Mouse (Mus musculus): ENCODE measurements at regions not wholly inside any gene's neighbourhood (a gene's known extent, or its start where the extent isn't known, plus 50 kb on each side); places are given as distances from the start of the nearest gene placed in this dataset.

DNA sequence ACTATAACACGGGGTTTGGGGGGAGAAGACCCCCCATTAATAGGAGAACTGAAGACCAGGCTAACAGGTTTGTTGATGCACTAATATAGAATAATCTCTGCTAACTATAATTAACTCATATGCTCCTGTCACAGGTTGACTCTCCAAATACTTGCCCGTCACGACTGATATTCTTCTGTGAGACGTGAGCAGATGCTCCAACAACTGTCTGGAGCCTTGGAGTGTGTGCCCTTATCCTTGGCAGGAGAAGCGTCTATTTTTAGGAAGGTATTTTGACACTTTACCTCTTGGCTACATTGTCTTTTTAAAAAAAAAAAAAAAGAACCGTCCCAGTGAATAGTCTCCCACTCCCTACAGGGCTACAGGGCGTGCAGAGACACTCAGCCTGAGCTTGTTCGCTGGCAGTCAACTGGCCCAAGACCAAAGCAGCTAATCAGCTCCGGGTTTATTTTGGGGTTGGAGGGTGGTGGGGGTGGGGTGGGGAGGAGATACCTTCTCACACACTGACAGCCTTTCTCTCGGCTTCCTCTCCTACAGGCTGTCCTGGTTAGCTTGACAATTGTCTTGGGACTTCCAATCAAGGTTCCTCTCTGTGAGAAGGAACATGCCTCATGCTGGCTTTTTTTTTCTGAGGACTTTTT, 102.6 kb upstream of the Prickle1 start:
- no peak for TF ChIP-seq GATA1 (IDR thresholded peaks at IDR 0.05; ENCODE audit: borderline replicate concordance, low read length)
- TF ChIP-seq FLI1 (IDR thresholded peaks at IDR 0.05; ENCODE audit: low read length), result no peak
